Mouse (Mus musculus): ENCODE measurements around the gene Rnf222.

DNA sequence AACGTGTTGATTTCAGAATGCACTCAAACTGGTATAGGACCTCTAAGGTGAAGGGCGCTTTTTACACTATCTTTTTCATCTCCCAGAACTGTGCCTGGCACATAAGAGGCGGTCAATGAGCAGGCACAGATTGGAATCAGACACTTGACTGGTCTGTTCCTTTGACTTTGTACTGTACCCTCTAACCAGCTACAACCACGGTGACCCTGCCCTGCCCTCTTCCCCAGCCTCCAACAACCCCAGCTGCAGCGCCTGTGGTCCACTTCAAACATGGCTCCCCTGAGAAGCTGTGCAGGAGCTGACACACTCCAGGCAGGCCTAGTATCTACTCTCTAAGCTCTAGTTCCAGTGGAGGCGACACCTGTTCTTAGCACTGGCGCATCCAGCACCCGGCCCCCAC lies 54.4 kb downstream of the Rnf222 start:
- TF ChIP-seq GATA1 (IDR thresholded peaks at IDR 0.05; ENCODE audit: low read length) (no peak), TAL1 (IDR thresholded peaks at IDR 0.05; ENCODE audit: low read length) (no peak)

Measured in erythroblast, embryonic 14.5 days (primary cell).